Mouse (Mus musculus) kidney, postnatal 14 days (tissue): ENCODE measurements around the gene Epha2.

Experiments used
- DNase-seq: peaks from one replicate; pipeline ENCODE4 v3.0.0; 2022; ENCODE audit warnings: mixed read lengths

The Epha2 gene

DNA sequence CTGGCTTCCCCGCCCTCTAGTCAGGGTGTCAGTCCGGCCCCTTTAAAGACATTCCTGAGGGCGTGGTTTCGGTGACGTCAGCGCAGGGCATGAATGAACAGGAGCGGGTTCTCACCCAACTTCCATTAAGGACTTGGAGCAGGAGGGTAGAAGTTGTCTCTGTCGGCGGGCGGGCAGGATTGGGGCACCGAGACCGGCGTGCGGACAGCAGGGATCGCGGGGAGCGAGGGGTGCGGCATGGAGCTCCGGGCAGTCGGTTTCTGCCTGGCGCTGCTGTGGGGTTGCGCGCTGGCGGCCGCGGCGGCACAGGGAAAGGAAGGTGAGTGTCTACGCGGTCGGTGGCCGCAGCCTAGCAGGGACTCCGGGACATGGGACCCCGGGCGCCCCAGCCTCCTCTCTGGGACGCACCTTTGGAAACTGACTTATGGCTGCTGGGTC is at the start of gene Epha2:
Epha2 (plus strand) TSS at position 125 of the 438 bp plus-strand sequence.
- DNase-seq = peak; percentile 94

GRCm38 (mm10) chr4:141252641-141253040 is 48.4 kb upstream of the Epha2 start:
- no peak for DNase-seq

DNA sequence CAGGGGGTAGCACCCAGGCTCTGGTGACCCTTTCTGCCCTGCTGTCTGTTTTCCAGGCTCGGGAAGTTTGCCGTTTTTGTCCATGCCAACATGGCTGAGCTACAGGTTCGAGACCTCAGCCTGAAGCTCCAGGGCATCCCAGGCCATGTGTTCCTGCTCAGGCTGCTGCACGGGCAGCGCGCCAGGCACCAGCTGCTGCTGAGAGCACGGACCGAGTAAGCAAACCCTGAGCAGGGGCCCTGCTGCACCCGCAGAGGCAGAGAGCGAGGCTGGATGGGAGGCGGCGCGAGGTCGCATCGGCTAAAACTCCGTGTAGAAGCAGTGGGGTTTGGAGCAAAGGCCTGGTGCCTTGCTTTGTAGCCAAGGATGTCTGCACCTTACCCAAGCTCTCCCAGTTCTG is 46.8 kb upstream of the Epha2 start:
- DNase-seq = peak; percentile 68

GRCm38 (mm10) chr4:141257440-141257839 is 43.6 kb upstream of the Epha2 start:
- DNase-seq = no peak

DNA sequence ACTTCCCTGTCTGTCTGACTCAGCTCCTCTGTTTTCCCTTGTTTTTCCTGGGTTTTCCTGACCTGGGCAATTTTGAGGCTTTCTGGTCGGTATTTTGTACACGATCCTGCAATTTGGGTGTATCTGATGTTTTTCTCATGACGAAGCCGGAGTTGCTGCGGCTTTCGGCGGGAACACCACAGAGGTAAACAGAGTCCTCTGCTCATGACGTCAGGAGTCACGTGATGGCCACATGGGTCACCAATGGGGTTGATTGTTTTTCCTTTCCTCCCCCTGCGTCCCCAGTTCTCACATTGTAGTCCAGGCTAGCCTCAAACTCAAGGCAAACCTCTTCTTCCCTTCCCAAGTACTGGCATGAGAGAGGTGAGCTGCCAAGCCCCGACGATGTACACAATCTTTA is 41.6 kb upstream of the Epha2 start:
- DNase-seq = no peak

- DNase-seq = no peak
Measured at GRCm38 (mm10) chr4:141260007-141260723, 40.9 kb upstream of the Epha2 start.

DNA sequence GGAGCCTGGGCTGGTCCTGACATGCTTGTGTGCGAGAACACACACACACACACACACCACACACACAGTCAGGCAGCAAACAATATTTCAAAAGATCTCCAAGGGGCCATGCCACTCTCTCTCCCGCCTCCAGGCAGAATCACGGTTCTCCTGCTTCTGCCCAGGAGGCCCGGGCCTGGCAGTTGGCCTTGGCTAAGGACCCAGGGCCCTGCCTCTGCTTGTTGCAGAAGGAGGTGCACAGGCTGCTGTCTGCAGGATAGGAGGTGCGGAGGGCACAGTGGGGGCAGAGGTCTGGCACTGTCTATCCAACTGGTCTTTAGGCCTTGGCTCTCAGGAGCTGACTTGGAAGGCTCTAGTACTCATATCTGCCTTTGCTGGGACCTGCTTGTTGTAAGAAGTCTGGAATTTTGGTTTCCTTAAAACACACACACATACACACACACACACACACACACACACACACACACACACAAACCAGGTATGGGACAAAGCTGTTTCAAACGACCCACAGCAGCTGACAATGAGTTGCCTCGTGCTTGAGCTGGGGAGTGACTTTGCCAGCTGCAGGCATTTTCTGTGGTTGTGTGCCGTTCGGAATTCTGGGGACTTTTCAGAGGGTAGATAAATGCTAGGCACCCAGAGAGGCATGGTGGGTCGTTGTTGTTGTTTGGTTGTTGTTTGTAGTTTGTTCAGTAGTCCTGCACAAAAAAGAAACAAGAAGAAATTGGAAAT is 38.0 kb upstream of the Epha2 start:
- DNase-seq = no peak

DNA sequence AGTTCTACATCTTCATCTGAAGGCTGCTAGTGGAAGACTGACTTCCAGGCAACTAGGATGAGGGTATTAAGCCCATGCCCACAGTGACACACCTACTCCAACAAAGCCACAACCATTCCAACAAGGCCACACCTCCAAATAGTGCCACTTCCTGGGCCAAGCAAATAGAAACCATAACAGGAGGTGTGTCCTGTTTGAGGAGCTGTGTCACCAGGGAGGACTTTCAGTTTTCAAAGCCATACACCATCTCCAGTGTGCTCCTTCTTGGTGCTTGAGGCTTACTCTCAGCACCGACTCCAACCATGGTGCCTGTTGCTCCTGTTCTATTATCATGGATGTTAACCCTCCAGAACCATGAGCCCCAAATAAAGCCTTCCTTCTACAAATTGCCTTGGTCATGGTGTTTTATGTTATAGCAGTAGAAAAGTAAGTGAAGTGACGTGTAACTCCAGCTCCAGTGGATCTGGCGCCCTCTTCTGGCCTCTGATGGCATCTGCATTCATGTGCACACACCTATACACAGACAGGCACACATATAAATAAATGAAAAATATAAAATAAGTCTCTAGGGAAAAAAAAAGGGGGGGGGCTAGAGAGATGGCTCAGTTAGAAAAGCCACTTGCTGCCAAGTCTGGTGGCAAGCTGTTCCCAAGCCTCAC is 34.9 kb upstream of the Epha2 start:
- no peak for DNase-seq

GRCm38 (mm10) chr4:141267250-141267649 is 33.8 kb upstream of the Epha2 start:
- DNase-seq = no peak

DNA sequence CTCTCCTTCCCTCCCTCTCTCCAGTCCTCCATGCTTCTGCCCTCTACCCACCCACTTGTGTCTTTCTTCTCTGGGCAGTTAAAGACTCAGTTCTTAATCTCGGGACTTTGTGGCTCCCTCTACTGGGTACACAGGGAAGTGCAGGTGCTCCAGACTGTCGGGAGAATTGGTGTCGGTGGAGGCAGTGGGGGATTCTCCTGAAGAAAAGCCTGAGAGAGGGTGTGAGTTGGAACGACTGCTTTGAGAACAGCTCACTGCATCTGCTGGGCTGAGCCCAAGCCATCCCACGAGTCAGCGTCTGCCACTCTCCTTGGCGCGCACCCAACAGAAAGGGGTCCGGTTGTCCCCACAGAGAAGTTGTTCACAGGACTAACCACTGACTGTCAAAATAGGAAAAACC is 33.2 kb upstream of the Epha2 start:
- peak; percentile 64 for DNase-seq

GRCm38 (mm10) chr4:141268350-141268749 is 32.7 kb upstream of the Epha2 start:
- no peak for DNase-seq

DNA sequence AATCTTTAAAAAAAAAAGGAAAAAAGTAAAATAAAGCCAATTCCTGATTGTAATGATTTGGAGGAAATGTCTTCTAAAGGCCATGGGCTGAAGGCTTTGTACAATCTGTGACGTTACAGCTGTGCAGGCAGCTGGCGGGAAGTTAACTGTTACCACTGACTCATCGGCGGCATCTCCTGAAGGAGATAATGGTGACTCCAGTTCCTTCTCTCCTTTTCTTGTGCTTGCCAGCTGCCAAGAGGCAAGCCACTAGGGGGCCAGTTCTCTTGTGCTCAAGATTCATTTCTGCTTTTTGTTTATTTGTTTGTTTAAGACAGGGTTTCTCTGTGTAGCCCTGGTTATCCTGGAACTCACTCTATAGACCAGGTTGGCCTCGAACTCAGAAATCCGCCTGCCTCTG is 32.0 kb upstream of the Epha2 start:
- DNase-seq = no peak

DNA sequence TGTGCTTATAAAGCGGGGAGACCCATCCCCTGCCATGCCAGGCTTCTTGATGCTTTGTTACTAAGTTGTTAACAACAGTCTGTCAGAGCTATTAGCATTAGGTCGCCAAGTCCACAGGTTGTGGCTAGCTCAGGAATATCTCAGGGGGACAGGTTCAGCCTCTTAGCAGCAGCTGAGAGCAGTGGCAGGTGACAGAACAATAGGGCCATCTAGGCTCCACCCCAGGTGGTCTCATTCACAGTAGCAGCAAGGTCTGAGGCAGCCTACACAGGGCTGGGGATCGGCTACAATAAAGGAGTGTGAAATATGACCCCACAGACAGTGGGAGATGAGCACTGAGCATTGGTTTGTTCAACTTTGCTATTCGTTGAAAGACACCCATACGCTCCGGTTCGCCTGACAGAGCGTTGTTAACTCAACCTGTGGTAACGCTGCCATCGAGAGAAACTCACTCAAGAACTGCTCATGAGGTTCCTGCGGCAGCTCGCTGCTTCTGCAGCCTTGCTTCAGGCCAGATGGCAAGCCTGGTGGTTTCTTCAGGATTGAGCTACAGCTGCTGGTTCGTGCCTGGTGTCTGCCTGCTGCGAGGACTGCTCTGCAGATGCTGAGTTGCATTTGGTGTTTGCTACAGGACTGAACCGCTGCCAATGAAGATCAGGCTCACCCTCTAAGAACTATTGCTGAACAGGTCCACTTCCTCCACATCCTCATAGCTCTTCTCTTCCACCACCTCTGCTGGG is 30.7 kb upstream of the Epha2 start:
- no peak for DNase-seq

GRCm38 (mm10) chr4:141271228-141271627 is 29.8 kb upstream of the Epha2 start:
- no peak for DNase-seq

GRCm38 (mm10) chr4:141271721-141272120 is 29.3 kb upstream of the Epha2 start:
- no peak for DNase-seq

DNA sequence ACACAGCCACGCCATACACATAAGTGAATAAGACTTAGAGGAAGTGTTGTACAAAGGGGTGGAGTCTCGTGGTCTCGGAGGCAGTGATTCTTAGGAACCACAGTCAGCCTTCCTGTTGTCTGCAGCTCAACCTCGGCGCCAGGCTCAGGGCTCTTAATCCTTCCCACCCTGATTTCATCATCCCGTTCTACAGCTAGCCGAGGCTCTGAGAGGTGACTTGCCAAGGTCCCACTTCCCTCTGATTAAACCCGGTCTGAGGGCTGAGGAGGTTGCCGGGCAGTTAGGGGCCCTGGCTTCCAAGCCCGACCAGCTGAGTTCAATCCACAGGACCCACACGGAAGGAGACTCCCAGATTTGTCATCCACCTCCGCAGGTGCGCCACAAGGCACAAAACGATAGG is 28.2 kb upstream of the Epha2 start:
- no peak for DNase-seq

DNA sequence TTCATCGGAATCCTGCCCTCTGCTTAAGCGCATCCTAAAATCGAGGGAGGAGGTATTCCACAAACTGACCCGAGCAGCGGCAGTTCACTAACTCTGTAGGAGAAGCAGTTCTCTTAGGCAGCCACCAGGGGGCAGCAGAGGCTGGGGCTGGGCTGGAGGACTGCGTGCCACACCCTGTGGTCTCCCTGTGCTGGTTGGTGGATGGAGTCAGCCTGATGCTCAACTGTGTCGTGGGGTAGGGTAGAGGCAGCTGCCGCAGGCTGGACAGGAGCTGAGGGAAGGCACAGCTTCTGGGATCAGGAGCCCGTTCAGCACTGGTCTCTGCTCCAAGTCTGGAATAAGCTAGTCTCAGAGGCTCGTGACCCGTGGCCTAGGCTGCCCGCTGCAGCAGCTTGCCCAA is 27.7 kb upstream of the Epha2 start:
- peak; percentile 83 for DNase-seq

DNA sequence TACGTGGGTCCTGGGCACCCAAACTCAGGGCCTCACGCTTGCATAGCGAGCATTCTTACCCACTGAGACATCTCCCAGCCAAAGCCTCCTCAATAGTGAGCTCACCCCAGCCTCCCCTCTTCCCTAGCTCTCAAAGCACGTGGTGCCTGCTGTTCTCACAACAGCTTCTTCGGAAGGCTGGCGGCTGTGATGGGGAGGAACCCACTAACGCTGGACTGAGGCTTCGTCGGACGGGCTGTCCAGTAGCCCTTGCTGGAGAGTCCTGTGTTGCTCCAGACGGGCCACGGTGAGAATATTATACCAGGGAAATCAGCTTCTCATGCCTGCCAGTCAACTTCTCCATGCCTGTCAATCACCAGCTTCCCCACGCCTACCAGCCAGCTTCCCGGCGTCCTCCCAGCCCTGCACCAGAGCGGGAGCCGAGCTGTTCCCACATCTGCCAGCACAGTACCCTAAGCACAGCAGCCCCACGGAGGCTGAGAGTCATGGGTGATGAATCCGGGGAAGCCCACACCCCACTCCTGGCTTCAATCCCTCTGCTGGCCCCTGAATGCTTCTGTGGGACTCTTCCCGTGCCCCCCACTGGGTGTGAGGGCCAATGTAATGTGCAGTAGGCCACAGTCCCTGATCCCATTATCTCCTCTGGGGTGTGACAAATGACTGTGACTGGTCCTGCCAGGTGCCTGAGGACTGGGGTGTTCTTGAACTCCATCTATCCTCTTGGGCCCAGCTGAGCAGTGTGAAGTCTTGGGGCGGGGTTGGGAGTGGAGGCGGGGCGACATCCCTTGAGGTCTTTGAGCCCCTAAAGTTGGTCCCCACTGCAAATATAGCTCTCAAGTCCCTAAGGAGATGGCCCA is 26.3 kb upstream of the Epha2 start:
- no peak for DNase-seq

DNA sequence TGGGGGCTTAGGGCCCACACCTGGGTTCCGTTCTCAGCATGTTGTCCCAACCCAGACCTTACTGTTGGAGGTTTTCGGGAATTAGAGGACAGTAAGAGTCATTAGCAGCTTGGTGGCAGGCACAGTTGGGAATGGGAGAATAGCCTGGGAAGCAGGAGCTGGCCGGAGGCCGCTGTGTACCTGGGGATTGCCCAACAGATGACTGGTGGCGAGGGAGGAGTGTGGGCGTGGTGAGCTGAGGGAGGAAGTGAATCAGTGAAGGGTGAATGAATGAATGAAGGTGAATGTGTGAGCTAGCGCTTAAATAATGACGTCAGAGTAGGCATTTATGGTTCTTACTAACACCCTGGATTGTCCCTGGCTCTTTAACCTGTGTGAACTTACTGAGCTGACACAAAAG is 23.9 kb upstream of the Epha2 start:
- no peak for DNase-seq

DNA sequence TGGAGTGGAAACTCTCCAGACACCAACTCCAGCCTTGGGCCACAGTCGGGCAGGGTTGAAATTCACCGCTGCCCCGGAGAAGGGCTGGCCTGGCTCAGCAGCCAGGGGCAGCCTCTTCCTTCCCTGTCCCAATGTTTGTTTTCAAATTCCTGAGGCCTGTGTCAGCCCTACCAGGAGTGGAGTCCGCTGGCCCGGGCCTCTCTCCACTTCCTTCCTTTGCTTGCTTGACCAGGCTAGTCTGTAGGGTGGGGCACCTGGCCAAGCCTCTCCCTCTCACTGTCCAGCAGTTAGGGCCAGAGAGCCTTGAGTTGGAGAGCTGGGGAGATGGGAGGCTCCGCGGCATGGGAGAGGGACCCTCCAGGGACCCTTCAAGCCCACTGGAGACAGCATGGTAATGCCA is 22.9 kb upstream of the Epha2 start:
- peak; percentile 91 for DNase-seq

DNA sequence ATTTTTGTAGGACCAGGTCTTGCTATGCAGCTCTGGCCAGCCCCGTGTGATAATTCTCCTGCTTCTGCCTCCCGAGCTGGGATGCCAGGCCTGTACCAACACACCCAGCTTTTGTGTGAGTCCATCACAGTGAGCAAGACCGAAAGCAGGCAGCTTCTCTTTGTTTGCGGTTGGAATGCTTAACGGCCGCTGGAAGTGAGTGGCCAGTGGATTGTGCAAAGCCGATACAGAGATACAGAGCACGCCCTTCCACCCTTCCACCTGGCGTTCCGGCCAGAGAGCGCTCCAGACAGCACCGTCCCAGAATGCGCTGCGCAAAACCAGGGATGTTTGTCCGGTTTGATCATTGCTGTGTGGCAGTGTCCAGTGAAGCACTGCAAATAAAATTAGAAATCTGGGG is 21.7 kb upstream of the Epha2 start:
- no peak for DNase-seq

- DNase-seq = no peak
Measured at GRCm38 (mm10) chr4:141279783-141280182, 21.3 kb upstream of the Epha2 start.
